Comparison of ENCODE assay signal across 11 mouse cellular contexts in genomic region chr17:43580456-43580855, GRCm38 (mm10). TPM values are rescaled to one million over a fixed set of nuclear protein-coding genes. Genes with fewer than 3 reads are reported as not detected.
DNase-seq lines count a peak whose midpoint lies in the region; ATAC-seq and TF ChIP-seq lines count a peak whose summit lies in the region.
"Had no signal": no experiment of that assay in that cellular context is flagged by ENCODE, and none has a peak within 500 bp of the region (broad histone marks: within the 10 kb centered on the region; RNA-seq: fewer than 3 reads in every experiment).

No protein-coding gene starts in this region.

- peak overlapping the region; percentile 17 for H3K4me2 ChIP-seq in heart, embryonic 11.5 days
- no peak overlapping the region for H3K4me2 ChIP-seq in limb, embryonic 12.5 days

- DNase-seq in heart, postnatal 36 days, result no peak
- DNase-seq in thymus, postnatal 36 days, result no peak
- DNase-seq in layer of hippocampus, postnatal 36 days, result no peak
- DNase-seq in cerebellum, adult 11-12 months, result no peak
- DNase-seq: cerebellum, postnatal 14 days had no signal

- no peak overlapping the region; the same call in 1 of the 2 replicates for H3K9ac ChIP-seq in heart, embryonic 11.5 days (ENCODE audit: low read depth, low read length)
- no peak overlapping the region for H3K9ac ChIP-seq in limb, embryonic 12.5 days (replicated peaks)

- peaks cover 14% of the 10 kb centered on the region; the same call in 1 of the 2 replicates for H3K4me1 ChIP-seq in heart, embryonic 11.5 days (ENCODE audit: control insufficient read depth, insufficient read depth, low read length)
- peaks cover 46% of the 10 kb centered on the region for H3K4me1 ChIP-seq in bone marrow macrophage, adult 2 months (ENCODE audit: control insufficient read depth, insufficient read depth, low read length)
- peaks cover 11% of the 10 kb centered on the region for H3K4me1 ChIP-seq in embryonic fibroblast, embryonic 13.5 days (ENCODE audit: control insufficient read depth, insufficient read depth, low read length)
- H3K4me1 ChIP-seq in limb, embryonic 12.5 days (replicated peaks), result peaks cover 18% of the 10 kb centered on the region

- no peak overlapping the region for H3K4me3 ChIP-seq in heart, embryonic 11.5 days (ENCODE audit: low read depth, low read length)
- no peak overlapping the region for H3K4me3 ChIP-seq in bone marrow macrophage, adult 2 months (ENCODE audit: insufficient read depth, low read length)
- H3K4me3 ChIP-seq in embryonic fibroblast, embryonic 13.5 days (ENCODE audit: insufficient read depth, low read length), result no peak overlapping the region
- no peak overlapping the region for H3K4me3 ChIP-seq in limb, embryonic 12.5 days (replicated peaks)

- intact Hi-C loops in heart, postnatal 36 days (cut with DNase I), result no loop called here

- no peaks in the 10 kb centered on the region for H3K27me3 ChIP-seq in heart, embryonic 11.5 days (ENCODE audit: control insufficient read depth, insufficient read depth, low read length)
- no peaks in the 10 kb centered on the region for H3K27me3 ChIP-seq in limb, embryonic 12.5 days
- H3K27me3 ChIP-seq: CH12.LX had no signal

- 27% methylated on average over 3 of the region's 3 CpGs for WGBS in heart, embryonic 11.5 days (ENCODE audit: insufficient replicate concordance)
- 35% methylated on average over 3 of the region's 3 CpGs for WGBS in limb, embryonic 12.5 days

- no peak for TF ChIP-seq CTCF in bone marrow macrophage, adult 2 months (IDR thresholded peaks at IDR 0.05; ENCODE audit: low read depth, low read length)
- TF ChIP-seq CTCF in embryonic fibroblast, embryonic 13.5 days (IDR thresholded peaks at IDR 0.05; ENCODE audit: borderline replicate concordance, insufficient read depth, low read length), result no peak

- no peaks in the 10 kb centered on the region for H3K9me3 ChIP-seq in heart, embryonic 11.5 days (replicated peaks; ENCODE audit: control insufficient read depth, low read length)
- no peaks in the 10 kb centered on the region for H3K9me3 ChIP-seq in limb, embryonic 12.5 days

- no peak for TF ChIP-seq POLR2A in bone marrow macrophage, adult 2 months (IDR thresholded peaks at IDR 0.05; ENCODE audit: borderline replicate concordance, low read depth, low read length)
- TF ChIP-seq POLR2A in embryonic fibroblast, embryonic 13.5 days (IDR thresholded peaks at IDR 0.05; ENCODE audit: low read depth, low read length), result no peak

- ATAC-seq in heart, embryonic 11.5 days (replicated peaks; ENCODE audit: insufficient number of reproducible peaks, low FRiP score, low TSS enrichment), result no peak
- no peak for ATAC-seq in limb, embryonic 12.5 days (ENCODE audit: insufficient number of reproducible peaks, insufficient read depth, low FRiP score, low TSS enrichment, low read depth)

- peak overlapping the region; percentile 50 for H3K27ac ChIP-seq in heart, embryonic 11.5 days (ENCODE audit: low read depth, low read length)
- H3K27ac ChIP-seq in bone marrow macrophage, adult 2 months (ENCODE audit: insufficient read depth, low read depth, low read length), result peak overlapping the region; percentile 83
- peak overlapping the region; percentile 18; the same call in 1 of the 2 replicates for H3K27ac ChIP-seq in embryonic fibroblast, embryonic 13.5 days (ENCODE audit: insufficient read depth, low read length)
- peak overlapping the region; percentile 50; the same call in 1 of the 2 replicates for H3K27ac ChIP-seq in limb, embryonic 12.5 days

- H3K36me3 ChIP-seq in heart, embryonic 11.5 days (ENCODE audit: control insufficient read depth, insufficient read depth, low read length), result no peaks in the 10 kb centered on the region
- H3K36me3 ChIP-seq in limb, embryonic 12.5 days, result no peaks in the 10 kb centered on the region

RNA-seq across cellular contexts. Expression of gene Pla2g7, which starts 12.6 kb away (rescaled TPM):
- 14.9 and 15.0 TPM in 2 replicates for polyA plus RNA-seq in heart, embryonic 11.5 days (2014; fragmentation: Nextera tagmentation; extraction: Ambion mirVana)
- total RNA-seq in heart, postnatal 36 days (2021), result 1 to 10 TPM; 6.9 to 9.9 TPM
- 945 and 975 TPM in 2 replicates for polyA plus RNA-seq in bone marrow macrophage, adult 2 months (2012; ENCODE audit: insufficient read depth, insufficient read length, missing spikeins)
- 38.7 and 58.4 TPM in 2 replicates for polyA plus RNA-seq in embryonic fibroblast, embryonic 13.5 days (2011; ENCODE audit: insufficient read length, low read depth, missing spikeins)
- polyA plus RNA-seq in limb, embryonic 12.5 days (2016; fragmentation: Nextera tagmentation; extraction: Ambion mirVana), result 6.4 and 7.6 TPM in 2 replicates
- total RNA-seq in layer of hippocampus, postnatal 36 days (2021), result 100 to 1,000 TPM; 108 to 125 TPM
- total RNA-seq: CH12.LX had no signal

RNA-seq across cellular contexts. Expression of gene Ankrd66, which starts 37.0 kb away (rescaled TPM):
- not detected in 2 replicates for polyA plus RNA-seq in heart, embryonic 11.5 days (2014; fragmentation: Nextera tagmentation; extraction: Ambion mirVana)
- total RNA-seq in heart, postnatal 36 days (2021), result not detected
- 9.4 and 9.9 TPM in 2 replicates for polyA plus RNA-seq in bone marrow macrophage, adult 2 months (2012; ENCODE audit: insufficient read depth, insufficient read length, missing spikeins)
- polyA plus RNA-seq in embryonic fibroblast, embryonic 13.5 days (2011; ENCODE audit: insufficient read length, low read depth, missing spikeins), result 0.38 TPM in 1 of 2 replicates, not detected in the other
- polyA plus RNA-seq in limb, embryonic 12.5 days (2016; fragmentation: Nextera tagmentation; extraction: Ambion mirVana), result not detected in 2 replicates
- total RNA-seq in layer of hippocampus, postnatal 36 days (2021), result under 1 TPM in 1 of 2 experiments, not detected in 1; 0.45 TPM
- total RNA-seq: CH12.LX; gastrocnemius, postnatal 36 days had no signal

RNA-seq across cellular contexts. Expression of gene Tdrd6, which starts 49.6 kb away (rescaled TPM):
- 0.03 TPM in 1 of 2 replicates, not detected in the other for polyA plus RNA-seq in heart, embryonic 11.5 days (2014; fragmentation: Nextera tagmentation; extraction: Ambion mirVana)
- not detected for total RNA-seq in heart, postnatal 36 days (2021)
- polyA plus RNA-seq in bone marrow macrophage, adult 2 months (2012; ENCODE audit: insufficient read depth, insufficient read length, missing spikeins), result 0.08 TPM in 1 of 2 replicates, not detected in the other
- not detected in 2 replicates for polyA plus RNA-seq in embryonic fibroblast, embryonic 13.5 days (2011; ENCODE audit: insufficient read length, low read depth, missing spikeins)
- polyA plus RNA-seq in limb, embryonic 12.5 days (2016; fragmentation: Nextera tagmentation; extraction: Ambion mirVana), result 0.04 TPM in 1 of 2 replicates, not detected in the other
- total RNA-seq in layer of hippocampus, postnatal 36 days (2021), result under 1 TPM; 0.20 TPM
- total RNA-seq: CH12.LX; gastrocnemius, postnatal 36 days had no signal

Comparison
In these comparisons a context has a peak if more than half of its experiments do, and no peak if none do; other contexts are left out.
1. H3K27ac ChIP-seq: peak in every context shown above with its lines; median percentile 83 in bone marrow macrophage, adult 2 months; 50 in heart, embryonic 11.5 days; 50 in limb, embryonic 12.5 days; 18 in embryonic fibroblast, embryonic 13.5 days.
2. RNA of gene Pla2g7, which starts 12.6 kb away (polyA plus RNA-seq): 945 to 975 TPM in bone marrow macrophage, adult 2 months; 38.7 to 58.4 TPM in embryonic fibroblast, embryonic 13.5 days, 14.9 to 15.0 TPM in heart, embryonic 11.5 days and 6.4 to 7.6 TPM in limb, embryonic 12.5 days; every median in the first group is over 10 times any median in the second.